ENCODE assay signal across 8 mouse cellular contexts in genomic region chr12:3981350-3982131, GRCm38 (mm10). TPM values are rescaled to one million over a fixed set of nuclear protein-coding genes. Genes with fewer than 3 reads are reported as not detected.
A peak's percentile ranks its signal among the peaks of the same experiment; 100 is the strongest.
DNase-seq lines count a peak whose midpoint lies in the region; ATAC-seq and TF ChIP-seq lines count a peak whose summit lies in the region.

No protein-coding gene starts in this region.

- peak overlapping the region; percentile 85 for H3K4me2 ChIP-seq in forebrain, embryonic 15.5 days (replicated peaks)
- peak overlapping the region; percentile 80 for H3K4me2 ChIP-seq in liver, postnatal 0 days (ENCODE audit: low read depth, low read length)
- H3K4me2 ChIP-seq in neural tube, embryonic 13.5 days: peak overlapping the region; percentile 71

- WGBS in forebrain, embryonic 15.5 days: 1% methylated on average over 41 of the region's 41 CpGs
- WGBS in liver, postnatal 0 days (ENCODE audit: insufficient replicate concordance): under 1% methylated on average over 37 of the region's 41 CpGs
- under 1% methylated on average over 41 of the region's 41 CpGs for WGBS in neural tube, embryonic 13.5 days

- no peak for TF ChIP-seq CTCF in MEL (IDR thresholded peaks at IDR 0.05 in 2 of 3, conservative IDR thresholded peaks at IDR 0.05 in 1 of 3; ENCODE audit: control insufficient read depth in 1 of 3, insufficient read depth in 1 of 3, low read depth in 2 of 3, low read length in 3 of 3, poor library complexity in 1 of 3, severe bottlenecking in 1 of 3)
- no peak for TF ChIP-seq CTCF in liver, postnatal 0 days (IDR thresholded peaks at IDR 0.05; ENCODE audit: low read depth)

- TF ChIP-seq RAD21 in MEL (IDR thresholded peaks at IDR 0.05; ENCODE audit: low read depth, low read length): no peak

- TF ChIP-seq POLR2A in MEL (IDR thresholded peaks at IDR 0.05; ENCODE audit: control insufficient read depth in 1 of 2, insufficient read depth in 1 of 2, low read depth in 1 of 2, low read length in 2 of 2, poor library complexity in 1 of 2): peak in 1 of 2 experiments; percentile 56; a peak in 2 of 4 replicates

- H3K9ac ChIP-seq in MEL (ENCODE audit: control insufficient read depth, low read depth, low read length, poor library complexity, severe bottlenecking): peak overlapping the region; percentile 58
- peak overlapping the region; percentile 51 for H3K9ac ChIP-seq in forebrain, embryonic 15.5 days (replicated peaks)
- H3K9ac ChIP-seq in liver, postnatal 0 days (replicated peaks): no peak overlapping the region
- H3K9ac ChIP-seq in neural tube, embryonic 13.5 days: peak overlapping the region; percentile 66

- H3K36me3 ChIP-seq in MEL (ENCODE audit: control insufficient read depth in 1 of 2, insufficient read depth in 2 of 2, low read length in 2 of 2): peaks cover 0 to 9% of the 10 kb centered on the region in 2 experiments; a peak in 2 of 4 replicates
- peaks cover 25% of the 10 kb centered on the region for H3K36me3 ChIP-seq in forebrain, embryonic 15.5 days
- no peaks in the 10 kb centered on the region for H3K36me3 ChIP-seq in liver, postnatal 0 days (replicated peaks; ENCODE audit: insufficient read depth, low read length)
- peaks cover 54% of the 10 kb centered on the region for H3K36me3 ChIP-seq in neural tube, embryonic 13.5 days

- H3K79me2 ChIP-seq in MEL (ENCODE audit: control insufficient read depth, insufficient read depth, low read length, poor library complexity): no peaks in the 10 kb centered on the region

- no peaks in the 10 kb centered on the region for H3K27me3 ChIP-seq in MEL (ENCODE audit: control insufficient read depth in 1 of 2, insufficient read depth in 2 of 2, low read length in 2 of 2)
- no peaks in the 10 kb centered on the region for H3K27me3 ChIP-seq in forebrain, embryonic 15.5 days
- peaks cover 20% of the 10 kb centered on the region; the same call in 1 of the 2 replicates for H3K27me3 ChIP-seq in liver, postnatal 0 days (ENCODE audit: insufficient read depth, low read length)
- H3K27me3 ChIP-seq in neural tube, embryonic 13.5 days: peaks cover 7% of the 10 kb centered on the region

- peaks cover 3 to 13% of the 10 kb centered on the region in 2 experiments for H3K4me1 ChIP-seq in MEL (ENCODE audit: control insufficient read depth in 1 of 2, insufficient read depth in 2 of 2, low read length in 2 of 2)
- H3K4me1 ChIP-seq in forebrain, embryonic 15.5 days: peaks cover 18% of the 10 kb centered on the region
- peaks cover 12% of the 10 kb centered on the region for H3K4me1 ChIP-seq in liver, postnatal 0 days (ENCODE audit: insufficient read depth)
- peaks cover 21% of the 10 kb centered on the region for H3K4me1 ChIP-seq in neural tube, embryonic 13.5 days (replicated peaks)

- peak overlapping the region; percentile 71 to 87 for H3K4me3 ChIP-seq in MEL (ENCODE audit: control insufficient read depth in 1 of 2, insufficient read depth in 1 of 2, low read depth in 2 of 2, low read length in 2 of 2)
- H3K4me3 ChIP-seq in forebrain, embryonic 15.5 days: peak overlapping the region; percentile 43
- H3K4me3 ChIP-seq in liver, postnatal 0 days (ENCODE audit: low read depth, low read length): peak overlapping the region; percentile 36
- H3K4me3 ChIP-seq in neural tube, embryonic 13.5 days: peak overlapping the region; percentile 38

- peak overlapping the region; percentile 51 for H3K27ac ChIP-seq in MEL (ENCODE audit: control insufficient read depth, low read depth, low read length)
- H3K27ac ChIP-seq in forebrain, embryonic 15.5 days (replicated peaks): peak overlapping the region; percentile 42
- no peak overlapping the region for H3K27ac ChIP-seq in liver, postnatal 0 days (ENCODE audit: low read depth)
- peak overlapping the region; percentile 43; the same call in 1 of the 2 replicates for H3K27ac ChIP-seq in neural tube, embryonic 13.5 days (replicated peaks)

- intact Hi-C loops in heart, postnatal 25 days (cut with DNase I): loop anchor here (2.0 to 10.0 kb wide), 2 partner anchors 55 to 253 kb away; partner anchors contain the start of genes Cenpo and Ptrhd1

- no peak for TF ChIP-seq EP300 in MEL (IDR thresholded peaks at IDR 0.05; ENCODE audit: low read depth in 1 of 2, low read length in 2 of 2)
- TF ChIP-seq EP300 in liver, postnatal 0 days (IDR thresholded peaks at IDR 0.05; ENCODE audit: low read depth): no peak

- H3K9me3 ChIP-seq in MEL (replicated peaks; ENCODE audit: insufficient read depth, low read length): no peaks in the 10 kb centered on the region
- no peaks in the 10 kb centered on the region for H3K9me3 ChIP-seq in forebrain, embryonic 15.5 days
- H3K9me3 ChIP-seq in liver, postnatal 0 days (ENCODE audit: low read length): no peaks in the 10 kb centered on the region
- H3K9me3 ChIP-seq in neural tube, embryonic 13.5 days: no peaks in the 10 kb centered on the region

- peak; percentile 99 for DNase-seq in MEL (ENCODE audit: low read depth, low spot score)
- peak; percentile 88 for DNase-seq in cerebellum, adult 11-12 months
- DNase-seq in heart, postnatal 25 days (ENCODE audit: low spot score): peak; percentile 84
- peak; percentile 87 for DNase-seq in layer of hippocampus, adult 11-12 months (ENCODE audit: low spot score)
- DNase-seq in liver, postnatal 0 days: peak; percentile 78
- peak; percentile 85 for DNase-seq in testis, postnatal 14 days (ENCODE audit: low spot score)

- peak; percentile 89 for ATAC-seq in forebrain, embryonic 15.5 days (replicated peaks)
- peak; percentile 84 for ATAC-seq in liver, postnatal 0 days
- peak; percentile 89 for ATAC-seq in neural tube, embryonic 13.5 days (ENCODE audit: low read depth)

TF ChIP-seq in MEL, 35 proteins besides CTCF, POLR2A, EP300 and RAD21 (continues in another document):
- TF ChIP-seq CHD2 (IDR thresholded peaks at IDR 0.05; ENCODE audit: low read length): no peak
- TF ChIP-seq UBTF (IDR thresholded peaks at IDR 0.05; ENCODE audit: borderline replicate concordance, insufficient read depth, low read depth, low read length): no peak
- TF ChIP-seq NELFE (IDR thresholded peaks at IDR 0.05; ENCODE audit: low read depth, low read length): peak; percentile 28; the same call in 1 of the 2 replicates
- 0 out of 2 replicates have a peak, but pooled peaks have one; percentile 6 for TF ChIP-seq TCF12 (IDR thresholded peaks at IDR 0.05; ENCODE audit: low read depth, low read length)
- no peak for TF ChIP-seq NRF1 (IDR thresholded peaks at IDR 0.05; ENCODE audit: insufficient read depth, low read depth, low read length, poor library complexity, severe bottlenecking)
- TF ChIP-seq ETS1 (IDR thresholded peaks at IDR 0.05; ENCODE audit: low read depth, low read length): no peak
- TF ChIP-seq GATA1 (IDR thresholded peaks at IDR 0.05; ENCODE audit: low read depth, low read length): peak; percentile 31; the same call in 1 of the 2 replicates
- no peak; the same call in 1 of the 2 replicates for TF ChIP-seq ZMIZ1 (IDR thresholded peaks at IDR 0.05; ENCODE audit: low read depth, low read length)
- no peak for TF ChIP-seq POLR2AphosphoS5 (IDR thresholded peaks at IDR 0.05; ENCODE audit: borderline replicate concordance, low read depth, low read length)
- no peak for TF ChIP-seq POLR2AphosphoS2 (IDR thresholded peaks at IDR 0.05; ENCODE audit: low read length)
- no peak for TF ChIP-seq BHLHE40 (IDR thresholded peaks at IDR 0.05; ENCODE audit: borderline replicate concordance, low read depth, low read length)
- no peak for TF ChIP-seq GABPA (IDR thresholded peaks at IDR 0.05; ENCODE audit: low read depth, low read length)
- no peak for TF ChIP-seq ZNF384 (IDR thresholded peaks at IDR 0.05; ENCODE audit: low read depth, low read length)
- no peak for TF ChIP-seq MEF2A (IDR thresholded peaks at IDR 0.05; ENCODE audit: extremely low read depth, insufficient replicate concordance, low read depth, low read length, poor library complexity, severe bottlenecking)
- no peak for TF ChIP-seq MYC (IDR thresholded peaks at IDR 0.05; ENCODE audit: low read depth, low read length)
- no peak for TF ChIP-seq USF2 (IDR thresholded peaks at IDR 0.05; ENCODE audit: borderline replicate concordance in 1 of 2, insufficient read depth in 1 of 2, low read depth in 1 of 2, low read length in 2 of 2)
- no peak; the same call in 1 of the 2 replicates for TF ChIP-seq MXI1 (IDR thresholded peaks at IDR 0.05; ENCODE audit: low read depth, low read length)
- no peak for TF ChIP-seq ZC3H11A (IDR thresholded peaks at IDR 0.05; ENCODE audit: low read depth, low read length)
- TF ChIP-seq TBP (IDR thresholded peaks at IDR 0.05; ENCODE audit: low read depth, low read length): peak; percentile 32; the same call in 1 of the 2 replicates
- TF ChIP-seq SIN3A (IDR thresholded peaks at IDR 0.05; ENCODE audit: low read length): peak; percentile 36; the same call in 1 of the 2 replicates
- TF ChIP-seq E2F4 (IDR thresholded peaks at IDR 0.05; ENCODE audit: borderline replicate concordance, low read depth, low read length): no peak
- no peak for TF ChIP-seq KAT2A (conservative IDR thresholded peaks at IDR 0.05; ENCODE audit: low read depth, low read length)
- TF ChIP-seq MAX (IDR thresholded peaks at IDR 0.05; ENCODE audit: low read length): no peak
- TF ChIP-seq ZKSCAN1 (IDR thresholded peaks at IDR 0.05; ENCODE audit: low read depth, low read length): no peak
- TF ChIP-seq MAZ (IDR thresholded peaks at IDR 0.05; ENCODE audit: low read depth, low read length): no peak
- no peak for TF ChIP-seq TAL1 (IDR thresholded peaks at IDR 0.05; ENCODE audit: low read length)

RNA-seq across cellular contexts. Expression of gene Pomc, which starts 26.8 kb away (rescaled TPM):
- total RNA-seq in MEL (2012; rRNA removed): not detected in 2 replicates
- polyA plus RNA-seq in MEL (2012; ENCODE audit: insufficient read depth in 1 of 2, insufficient read length in 2 of 2, low read depth in 1 of 2, low replicate concordance in 2 of 2, missing spikeins in 1 of 2): not detected
- polyA plus RNA-seq in forebrain, embryonic 15.5 days (2015; fragmentation: Nextera tagmentation; extraction: Ambion mirVana): 4.9 and 11.5 TPM in 2 replicates
- total RNA-seq in heart, postnatal 25 days (2021): under 1 TPM in 1 of 2 experiments, not detected in 1; 0.26 TPM
- polyA plus RNA-seq in liver, postnatal 0 days (2015; fragmentation: Nextera tagmentation; extraction: Ambion mirVana): 0.40 and 0.73 TPM in 2 replicates
- polyA plus RNA-seq in neural tube, embryonic 13.5 days (2015; fragmentation: Nextera tagmentation; extraction: Ambion mirVana): 3.7 and 4.7 TPM in 2 replicates

RNA-seq across cellular contexts. Expression of gene Efr3b, which starts 57.2 kb away (rescaled TPM):
- 0.88 and 1.5 TPM in 2 replicates for total RNA-seq in MEL (2012; rRNA removed)
- 1 to 10 TPM in 1 of 2 experiments, not detected in 1; 1.7 TPM for polyA plus RNA-seq in MEL (2012; ENCODE audit: insufficient read depth in 1 of 2, insufficient read length in 2 of 2, low read depth in 1 of 2, low replicate concordance in 2 of 2, missing spikeins in 1 of 2)
- polyA plus RNA-seq in forebrain, embryonic 15.5 days (2015; fragmentation: Nextera tagmentation; extraction: Ambion mirVana): 29.9 and 31.4 TPM in 2 replicates
- total RNA-seq in heart, postnatal 25 days (2021): 1 to 10 TPM; 7.3 to 7.9 TPM
- 0.04 and 0.05 TPM in 2 replicates for polyA plus RNA-seq in liver, postnatal 0 days (2015; fragmentation: Nextera tagmentation; extraction: Ambion mirVana)
- 32.8 and 34.6 TPM in 2 replicates for polyA plus RNA-seq in neural tube, embryonic 13.5 days (2015; fragmentation: Nextera tagmentation; extraction: Ambion mirVana)

Comparison
In these comparisons a context has a peak if more than half of its experiments do, and no peak if none do; other contexts are left out.
1. RNA of gene Efr3b, which starts 57.2 kb away (polyA plus RNA-seq): 32.8 to 34.6 TPM in neural tube, embryonic 13.5 days and 29.9 to 31.4 TPM in forebrain, embryonic 15.5 days; 1.7 TPM in MEL and 0.04 to 0.05 TPM in liver, postnatal 0 days; every median in the first group is over 10 times any median in the second.
2. Peak in every context shown above with its lines, with median percentiles within 50 percentile points of each other: DNase-seq, H3K4me3 ChIP-seq, ATAC-seq and H3K4me2 ChIP-seq.